Mouse (Mus musculus) midbrain, embryonic 14.5 days (tissue): ENCODE measurements at regions not wholly inside any gene's neighbourhood (a gene's known extent, or its start where the extent isn't known, plus 50 kb on each side); places are given as distances from the start of the nearest gene placed in this dataset.

Experiments
- ATAC-seq: fragments of 200-750 bp; cut with Nextera tagmentation; 2 replicates; pipeline ENCODE4 v1.8.0; 2017; ENCODE audit warnings: moderate number of reproducible peaks, moderate library complexity; ENCODE audit not compliant: low FRiP score, low TSS enrichment
- DNase-seq: peaks from one replicate; pipeline ENCODE4 v3.0.0-alpha.2; 2015
- H3K27ac ChIP-seq: fragments of 300-500 bp; sonication (generic); replicated peaks from 2 replicates; pipeline ENCODE4 v1.5.1; 2014; ENCODE audit warnings: mild to moderate bottlenecking, low read depth, low read length, moderate library complexity
- H3K27me3 ChIP-seq: fragments of 300-500 bp; sonication (generic); 2 replicates; pipeline ENCODE4 v1.6.1; 2014; ENCODE audit warnings: low read length, control low read depth, mixed read lengths; ENCODE audit not compliant: control insufficient read depth, insufficient read depth
- H3K36me3 ChIP-seq: fragments of 300-500 bp; sonication (generic); 2 replicates; pipeline ENCODE4 v1.6.1; 2014; ENCODE audit warnings: low read length, control low read depth; ENCODE audit not compliant: control insufficient read depth, insufficient read depth
- H3K4me1 ChIP-seq: fragments of 300-500 bp; sonication (generic); 2 replicates; pipeline ENCODE4 v1.6.1; 2014; ENCODE audit warnings: mild to moderate bottlenecking, antibody characterized with exemption, low read length, control low read depth; ENCODE audit not compliant: control insufficient read depth, insufficient read depth
- H3K4me2 ChIP-seq: fragments of 300-500 bp; sonication (generic); 2 replicates; pipeline ENCODE4 v1.6.1; 2014; ENCODE audit warnings: mild to moderate bottlenecking, low read length, moderate library complexity
- H3K4me3 ChIP-seq: fragments of 300-500 bp; sonication (generic); replicated peaks from 2 replicates; pipeline ENCODE4 v1.5.1; 2014; ENCODE audit warnings: low read depth, low read length
- H3K9ac ChIP-seq: fragments of 300-500 bp; sonication (generic); replicated peaks from 2 replicates; pipeline ENCODE4 v1.6.1; 2014; ENCODE audit warnings: mild to moderate bottlenecking, low read length, moderate library complexity
- H3K9me3 ChIP-seq: fragments of 300-500 bp; sonication (generic); 2 replicates; pipeline ENCODE4 v1.6.1; 2016; ENCODE audit warnings: low read length, control low read depth, mixed read lengths; ENCODE audit not compliant: control insufficient read depth
- WGBS: fragments of 180-500 bp; shearing (Covaris S2); extraction: QIAGEN DNeasy Blood & Tissue Kit; methylation state at CpG from one replicate; pipeline ENCODE4 v1.1.7; 2014; 5-methylcytosine and 5-hydroxymethylcytosine counted together

DNA sequence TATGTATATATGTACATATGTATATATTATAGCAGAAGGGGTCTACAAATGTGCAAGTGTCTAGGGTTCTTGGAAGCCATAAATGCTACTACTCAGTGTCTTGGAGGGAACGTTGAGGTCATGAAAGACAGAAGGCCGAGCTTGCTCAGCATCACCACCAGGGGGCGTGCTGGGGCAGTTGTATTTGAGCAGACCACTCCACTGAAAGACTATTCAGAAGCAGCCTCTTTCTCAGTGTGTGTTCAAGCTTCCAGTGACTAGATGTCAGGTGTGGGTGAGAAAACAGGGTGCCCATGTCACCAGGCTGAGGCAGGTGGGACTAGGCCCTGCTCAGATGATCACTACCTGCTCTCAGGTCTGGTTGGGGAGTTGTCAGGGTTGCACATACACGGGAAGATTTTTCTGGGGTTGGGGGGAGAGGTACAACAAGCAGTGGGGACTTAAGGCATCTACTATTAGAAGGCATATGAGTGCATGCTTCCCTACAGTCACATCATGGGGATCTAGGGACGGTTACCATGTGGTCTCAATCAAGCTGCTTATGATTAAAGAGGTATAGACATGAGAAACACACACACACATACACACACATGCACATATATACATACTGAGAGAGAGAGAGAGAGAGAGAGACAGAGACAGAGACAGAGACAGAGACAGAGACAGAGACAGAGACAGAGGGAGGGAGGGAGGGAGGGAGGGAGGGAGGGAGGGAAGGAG lies 127.1 kb upstream of the Sash1 start:
- Histone ChIP-seq H3K4me3 (no peak overlapping the region), H3K27me3 (no peaks in the 10 kb centered on the region), H3K27ac (no peak overlapping the region), H3K36me3 (no peaks in the 10 kb centered on the region), H3K9ac (no peak overlapping the region), H3K4me1 (no peaks in the 10 kb centered on the region), H3K4me2 (no peak overlapping the region), H3K9me3 (no peaks in the 10 kb centered on the region)
- WGBS = 35% methylated on average over 5 of the region's 5 CpGs
- DNase-seq = peak; percentile 81
- peak; percentile 50; the same call in 1 of the 2 replicates for ATAC-seq

DNA sequence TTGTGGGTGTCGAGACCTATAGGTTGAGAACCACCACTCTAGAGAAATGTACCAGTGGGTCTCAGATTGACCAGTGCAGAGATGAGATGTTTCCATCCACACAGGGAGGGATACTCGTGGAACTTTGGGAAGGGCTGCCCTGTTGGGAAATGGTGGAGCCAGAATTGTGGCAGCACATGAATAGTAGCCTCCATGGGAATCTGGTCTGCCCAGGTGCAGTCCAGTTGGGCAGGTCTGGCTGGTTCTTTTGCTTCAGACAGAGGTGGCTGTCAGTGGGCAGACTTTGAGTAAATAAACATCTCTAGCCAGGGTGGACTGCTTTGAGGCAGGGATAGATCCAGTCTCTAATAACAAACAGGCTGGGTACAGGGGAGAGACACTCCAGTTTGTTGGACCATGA lies 126.0 kb upstream of the Sash1 start:
- no peak for DNase-seq
- Histone ChIP-seq H3K36me3 (no peaks in the 10 kb centered on the region), H3K4me3 (no peak overlapping the region), H3K4me1 (no peaks in the 10 kb centered on the region), H3K9ac (no peak overlapping the region), H3K9me3 (no peaks in the 10 kb centered on the region), H3K27me3 (no peaks in the 10 kb centered on the region), H3K4me2 (no peak overlapping the region), H3K27ac (no peak overlapping the region)
- 83% methylated on average over 2 of the region's 2 CpGs for WGBS
- no peak for ATAC-seq

DNA sequence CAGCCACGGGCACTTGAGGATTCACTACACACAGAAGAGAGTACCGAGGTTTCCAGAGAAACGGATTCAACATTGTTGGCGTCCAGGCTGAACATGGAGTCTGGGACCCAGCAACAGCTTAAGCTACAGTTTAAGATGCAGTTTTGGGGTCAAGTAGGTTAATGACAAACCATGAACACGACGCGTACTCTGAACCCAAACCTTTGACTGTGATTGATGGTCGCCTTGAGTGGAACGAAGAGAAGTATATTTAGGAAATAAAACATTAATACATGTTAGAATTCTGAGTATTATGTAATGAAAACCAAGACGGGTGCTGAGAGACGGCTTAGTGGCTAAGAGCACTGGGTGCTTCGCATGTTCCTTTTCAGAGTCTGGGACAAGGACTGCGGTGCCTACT lies 124.3 kb upstream of the Sash1 start:
- no peaks in the 10 kb centered on the region for H3K9me3 ChIP-seq
- H3K4me3 ChIP-seq = no peak overlapping the region
- H3K36me3 ChIP-seq = no peaks in the 10 kb centered on the region
- H3K27ac ChIP-seq = no peak overlapping the region
- WGBS = 88% methylated on average over 13 of the region's 13 CpGs
- H3K4me1 ChIP-seq = no peaks in the 10 kb centered on the region
- H3K4me2 ChIP-seq = no peak overlapping the region
- no peak for ATAC-seq
- no peak for DNase-seq
- H3K9ac ChIP-seq = no peak overlapping the region
- H3K27me3 ChIP-seq = no peaks in the 10 kb centered on the region

DNA sequence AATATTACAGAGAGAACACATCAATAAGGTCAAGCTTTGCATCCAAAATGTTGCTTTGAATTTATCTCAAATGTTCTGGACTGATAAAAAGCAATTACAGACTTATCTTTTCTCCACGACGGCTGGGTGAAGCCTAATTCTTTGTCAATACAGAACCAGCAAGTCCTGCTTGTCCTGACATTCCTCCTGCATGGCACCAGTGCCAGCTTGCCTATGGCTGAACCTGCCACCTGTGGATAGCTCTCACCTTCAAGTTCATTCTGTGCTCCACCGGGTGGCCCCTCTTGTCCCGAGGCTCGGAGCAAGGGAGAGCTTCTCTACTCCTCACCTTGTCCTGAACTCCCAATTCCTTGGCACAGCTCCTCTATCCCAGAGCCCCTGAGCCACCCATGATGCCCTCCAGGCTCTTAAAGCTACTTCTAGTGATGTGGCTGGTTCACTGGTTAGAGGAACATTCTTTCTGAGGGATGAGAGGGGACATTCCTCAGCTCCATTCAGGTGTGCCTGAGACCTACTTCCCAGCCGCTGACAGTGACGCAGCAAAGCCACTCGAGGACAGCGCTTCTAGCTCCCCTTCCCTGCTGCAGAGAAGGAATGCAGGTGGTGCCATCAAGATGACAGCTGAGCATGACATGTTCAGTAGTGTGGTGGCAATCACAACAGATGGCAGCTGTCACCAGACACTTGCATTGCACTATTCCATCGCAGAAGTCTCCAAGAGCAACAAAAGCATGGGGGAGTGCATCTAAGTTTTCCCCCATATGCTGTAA lies 119.5 kb upstream of the Sash1 start:
- WGBS = 73% methylated on average over 10 of the region's 10 CpGs
- no peak for DNase-seq

DNA sequence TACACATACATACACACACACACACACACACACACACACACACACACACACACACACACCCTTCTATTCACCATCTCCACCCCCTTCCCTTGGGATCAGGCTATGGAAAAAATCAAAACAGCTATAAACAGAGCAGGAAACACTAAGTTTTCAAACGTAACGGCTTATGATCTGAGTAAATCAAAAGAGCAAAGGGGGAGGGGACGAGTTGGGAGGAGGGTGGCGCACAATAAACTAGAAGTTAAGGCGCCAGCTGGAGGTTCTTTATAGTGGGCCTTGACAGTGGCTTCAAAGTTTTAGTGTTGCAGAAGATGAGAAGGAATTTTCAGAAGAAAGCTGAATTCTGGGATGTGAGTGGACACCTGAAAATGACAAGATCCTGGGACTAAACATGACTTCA lies 116.4 kb upstream of the Sash1 start:
- Histone ChIP-seq H3K4me2 (no peak overlapping the region), H3K4me3 (no peak overlapping the region), H3K36me3 (no peaks in the 10 kb centered on the region), H3K9ac (no peak overlapping the region), H3K27me3 (no peaks in the 10 kb centered on the region), H3K4me1 (0 out of 2 replicates have a peak, but pooled peaks cover 4% of the 10 kb centered on the region), H3K9me3 (no peaks in the 10 kb centered on the region), H3K27ac (no peak overlapping the region)
- ATAC-seq (no peak), DNase-seq (no peak)
- 84% methylated on average over 5 of the region's 5 CpGs for WGBS

More for the DNA sequence above, 119.5 kb upstream of the Sash1 start:
- H3K9me3 ChIP-seq = no peaks in the 10 kb centered on the region
- no peaks in the 10 kb centered on the region for H3K36me3 ChIP-seq
- no peak overlapping the region for H3K9ac ChIP-seq
- no peaks in the 10 kb centered on the region for H3K4me1 ChIP-seq
- H3K4me2 ChIP-seq = no peak overlapping the region
- no peak overlapping the region for H3K4me3 ChIP-seq
- no peak for ATAC-seq
- H3K27ac ChIP-seq = no peak overlapping the region
- no peaks in the 10 kb centered on the region for H3K27me3 ChIP-seq

DNA sequence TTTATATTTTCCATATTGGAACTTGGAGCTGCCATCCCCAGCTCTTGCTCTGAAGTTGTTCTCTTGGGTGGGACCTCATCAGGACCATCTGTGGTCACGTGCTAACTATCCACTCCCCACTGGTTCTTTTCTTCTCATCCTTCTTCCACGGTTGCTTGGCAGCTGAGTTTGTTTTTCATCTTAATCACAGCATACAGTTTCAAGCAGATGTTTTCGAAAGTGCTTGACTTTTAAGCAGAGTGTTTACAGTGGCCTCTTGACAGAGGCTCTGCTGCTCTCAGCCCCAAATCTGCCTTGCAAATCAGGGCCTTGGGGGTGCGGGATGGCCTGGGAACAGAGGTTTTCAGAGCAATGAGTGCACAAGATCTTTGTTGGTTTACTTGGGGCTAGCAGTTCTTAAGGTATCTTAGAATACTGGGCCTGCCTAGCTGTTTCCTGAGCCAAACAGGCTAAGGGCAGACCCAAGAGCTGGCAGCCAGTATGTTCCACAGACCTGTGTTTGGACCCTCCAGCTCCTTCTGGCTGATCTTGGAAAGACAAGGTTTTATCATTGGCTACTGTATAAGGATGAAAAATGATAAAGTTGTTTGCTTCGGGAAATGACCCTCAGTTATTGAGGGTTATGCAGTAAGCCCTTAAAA lies 113.0 kb upstream of the Sash1 start:
- no peak overlapping the region for H3K4me2 ChIP-seq
- H3K27me3 ChIP-seq = no peaks in the 10 kb centered on the region
- H3K4me1 ChIP-seq = 0 out of 2 replicates have a peak, but pooled peaks cover 4% of the 10 kb centered on the region
- H3K9me3 ChIP-seq = no peaks in the 10 kb centered on the region
- 38% methylated on average over 5 of the region's 5 CpGs for WGBS
- H3K27ac ChIP-seq = no peak overlapping the region
- ATAC-seq = no peak; the same call in 1 of the 2 replicates
- no peak overlapping the region for H3K9ac ChIP-seq
- no peak overlapping the region for H3K4me3 ChIP-seq
- H3K36me3 ChIP-seq = no peaks in the 10 kb centered on the region
- DNase-seq = no peak

DNA sequence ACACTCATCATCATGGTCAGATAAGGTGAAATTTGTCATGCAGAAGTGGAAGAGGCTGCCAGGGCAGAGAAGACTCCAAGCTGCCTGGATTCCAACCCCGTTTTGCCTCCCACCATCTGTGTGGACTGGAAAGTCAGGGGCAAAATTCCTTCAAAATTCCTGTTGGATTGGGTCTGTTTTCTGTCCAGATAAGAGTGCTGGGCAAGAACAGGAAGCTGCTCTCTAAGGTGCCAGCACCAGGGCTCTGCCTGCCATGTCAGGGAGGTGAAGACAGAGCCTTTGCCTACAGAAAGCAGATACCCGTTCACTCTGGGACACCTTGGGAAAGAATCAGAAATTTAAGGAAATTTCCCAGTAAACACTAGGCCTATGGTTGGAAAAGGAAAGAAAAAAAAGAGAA lies 112.5 kb upstream of the Sash1 start:
- Histone ChIP-seq H3K4me3 (no peak overlapping the region), H3K9ac (no peak overlapping the region), H3K4me1 (0 out of 2 replicates have a peak, but pooled peaks cover 4% of the 10 kb centered on the region), H3K9me3 (no peaks in the 10 kb centered on the region), H3K4me2 (no peak overlapping the region), H3K36me3 (no peaks in the 10 kb centered on the region), H3K27ac (no peak overlapping the region), H3K27me3 (no peaks in the 10 kb centered on the region)
- no peak for ATAC-seq
- no peak for DNase-seq
- WGBS = 81% methylated on average over 2 of the region's 2 CpGs

DNA sequence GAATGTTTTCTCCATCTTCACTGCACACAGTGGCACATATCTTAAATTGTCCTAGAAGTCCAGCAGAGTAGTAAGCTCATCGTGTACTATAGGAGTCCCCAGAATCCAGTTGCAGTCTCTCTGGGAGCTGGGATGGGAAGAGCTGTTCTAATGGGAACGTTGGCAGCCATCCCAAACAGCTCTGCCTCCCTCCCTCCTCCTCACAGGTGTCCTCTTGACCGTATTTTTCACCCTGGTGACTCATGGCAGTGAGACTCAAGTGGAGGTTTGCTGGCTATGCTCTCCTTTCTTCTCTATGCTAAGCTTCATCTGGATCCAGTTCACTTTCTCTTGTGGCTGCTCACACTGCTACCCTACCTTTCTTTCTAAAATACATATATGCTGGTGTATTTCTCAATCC lies 109.2 kb upstream of the Sash1 start:
- no peak for DNase-seq
- no peak overlapping the region for H3K27ac ChIP-seq
- 0 out of 2 replicates have a peak, but pooled peaks cover 4% of the 10 kb centered on the region for H3K4me1 ChIP-seq
- no peaks in the 10 kb centered on the region for H3K27me3 ChIP-seq
- no peak overlapping the region for H3K4me2 ChIP-seq
- no peak overlapping the region for H3K9ac ChIP-seq
- no peak overlapping the region for H3K4me3 ChIP-seq
- no peaks in the 10 kb centered on the region for H3K9me3 ChIP-seq
- WGBS = 64% methylated on average over 3 of the region's 3 CpGs
- H3K36me3 ChIP-seq = no peaks in the 10 kb centered on the region
- no peak for ATAC-seq
